Mouse (Mus musculus) testis, adult 2 months (tissue): Measurements from ENCODE around the gene Disc1.

Experiments used
- CTCF ChIP-seq: fragments of 200-500 bp; IDR thresholded peaks from 2 replicates; pipeline ENCODE4 v1.5.1; 2012; ENCODE audit warnings: low read depth, mild to moderate bottlenecking, inconsistent platforms, low read length, moderate library complexity; ENCODE audit not compliant: control insufficient read depth, insufficient read depth, insufficient replicate concordance
- POLR2A ChIP-seq: fragments of 200-500 bp; IDR thresholded peaks from 2 replicates; pipeline ENCODE4 v1.6.1; 2012; ENCODE audit warnings: low read depth, mild to moderate bottlenecking, inconsistent platforms, low read length, moderate library complexity; ENCODE audit not compliant: control insufficient read depth

GRCm38 (mm10) chr8:125270292-125270691 lies 216.3 kb downstream of the Disc1 start:
- no peak for TF ChIP-seq CTCF
- no peak for TF ChIP-seq POLR2A
